Mouse (Mus musculus): ENCODE data around the gene Tox4. TPM values are rescaled to one million over a fixed set of nuclear protein-coding genes. Genes with fewer than 3 reads are reported as not detected.

Gene Tox4
- polyA plus RNA-seq, 1 experiment = 54.6 TPM

DNA sequence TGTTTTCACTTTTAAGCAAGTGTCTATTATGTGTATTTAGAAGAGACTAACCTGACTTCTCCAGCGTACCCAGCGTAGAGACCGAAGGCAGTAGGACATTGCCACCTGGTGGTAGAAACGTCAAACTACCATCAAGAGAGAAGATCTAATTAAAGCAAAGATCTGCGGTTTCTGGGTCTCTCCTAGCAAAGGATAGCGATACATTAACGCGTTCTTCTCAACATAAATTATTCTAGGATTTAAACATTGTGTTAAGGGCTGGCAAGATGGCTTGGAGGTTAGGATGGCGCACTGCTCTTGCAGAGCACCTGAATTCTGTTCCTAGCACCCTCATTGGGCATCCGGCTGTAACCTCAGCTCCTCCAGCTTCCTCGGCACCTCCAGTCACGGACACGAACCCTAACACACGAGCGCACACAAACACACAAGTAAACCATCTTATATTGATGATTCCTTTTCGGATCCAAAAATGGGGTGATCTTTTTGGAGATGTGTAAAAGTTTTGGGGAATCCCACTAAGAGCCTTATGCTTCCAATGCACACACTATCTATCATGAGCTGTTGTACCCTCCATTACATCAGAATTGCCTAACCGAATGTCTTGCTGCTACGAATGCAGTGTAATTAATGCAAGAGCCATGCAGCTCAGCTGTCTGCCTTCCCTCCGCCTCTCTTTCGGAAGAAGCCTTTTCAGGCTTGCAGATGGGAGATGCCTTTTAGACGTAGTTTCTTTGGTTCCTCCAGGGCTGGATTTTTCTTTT is 60.0 kb downstream of the Tox4 start:
- TF ChIP-seq POLR2A (IDR thresholded peaks at IDR 0.05; ENCODE audit: borderline replicate concordance, extremely low read depth, insufficient read depth, insufficient read length, poor library complexity, severe bottlenecking) (no peak), CTCF (IDR thresholded peaks at IDR 0.05; ENCODE audit: borderline replicate concordance, extremely low read depth, insufficient read depth, insufficient read length) (peak; percentile 81; the same call in 1 of the 2 replicates)
- peak; percentile 91 for DNase-seq (ENCODE audit: low read depth)

DNA sequence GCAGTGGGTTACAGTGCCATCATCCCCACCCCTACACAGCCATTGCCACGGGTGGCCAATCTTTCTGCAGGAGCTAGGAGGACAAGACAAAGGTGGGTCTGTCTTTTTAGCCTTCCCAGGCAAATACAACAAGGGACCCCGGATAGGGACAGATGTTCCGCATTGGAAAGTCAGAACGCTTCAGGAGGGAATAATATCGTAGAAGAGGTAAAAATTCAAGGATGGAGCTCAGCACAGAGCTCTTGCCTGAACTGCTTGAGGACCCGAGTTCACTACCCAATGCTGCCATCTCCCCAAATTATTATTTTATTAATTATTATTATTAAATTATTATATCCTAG is 60.5 kb downstream of the Tox4 start:
- no peak for DNase-seq (ENCODE audit: low read depth)
- TF ChIP-seq CTCF (IDR thresholded peaks at IDR 0.05; ENCODE audit: borderline replicate concordance, extremely low read depth, insufficient read depth, insufficient read length) = no peak
- TF ChIP-seq POLR2A (IDR thresholded peaks at IDR 0.05; ENCODE audit: borderline replicate concordance, extremely low read depth, insufficient read depth, insufficient read length, poor library complexity, severe bottlenecking) = no peak

Other genes starting within 250 kb of the Tox4 start
- not detected in 2 replicates for gene Olfr221, start 236.7 kb upstream of the Tox4 start, polyA plus RNA-seq (2012; rRNA removed)
- 405 and 455 TPM in 2 replicates for gene Hnrnpc, start 175.1 kb upstream of the Tox4 start, polyA plus RNA-seq (2012; rRNA removed)
- 2.0 and 2.3 TPM in 2 replicates for gene Rpgrip1, start 168.4 kb upstream of the Tox4 start, polyA plus RNA-seq (2012; rRNA removed)
- 28.9 and 44.9 TPM in 2 replicates for gene Supt16, start 81.7 kb upstream of the Tox4 start, polyA plus RNA-seq (2012; rRNA removed)
- 54.4 and 75.4 TPM in 2 replicates for gene Chd8, start 21.4 kb upstream of the Tox4 start, polyA plus RNA-seq (2012; rRNA removed)
- gene Rab2b, start 399 bp downstream of the Tox4 start, polyA plus RNA-seq (2012; rRNA removed) = 51.7 and 59.0 TPM in 2 replicates
- gene Mettl3, start 26.0 kb downstream of the Tox4 start, polyA plus RNA-seq (2012; rRNA removed) = 46.1 and 46.2 TPM in 2 replicates
- 57.8 and 72.6 TPM in 2 replicates for gene Sall2, start 49.6 kb downstream of the Tox4 start, polyA plus RNA-seq (2012; rRNA removed)
- not detected in 2 replicates for gene Olfr1513, start 77.3 kb downstream of the Tox4 start, polyA plus RNA-seq (2012; rRNA removed)
- not detected in 2 replicates for gene Olfr1512, start 100.0 kb downstream of the Tox4 start, polyA plus RNA-seq (2012; rRNA removed)
- gene Olfr1511, start 118.2 kb downstream of the Tox4 start, polyA plus RNA-seq (2012; rRNA removed) = not detected in 2 replicates
- not detected in 2 replicates for gene Olfr1510, start 135.2 kb downstream of the Tox4 start, polyA plus RNA-seq (2012; rRNA removed)
- not detected in 2 replicates for gene Olfr1509, start 163.8 kb downstream of the Tox4 start, polyA plus RNA-seq (2012; rRNA removed)
- gene Olfr1508, start 188.3 kb downstream of the Tox4 start, polyA plus RNA-seq (2012; rRNA removed) = not detected in 2 replicates
- not detected in 2 replicates for gene Olfr1507, start 216.6 kb downstream of the Tox4 start, polyA plus RNA-seq (2012; rRNA removed)

Measured in brain, embryonic 14.5 days (tissue).